Mouse (Mus musculus) stomach, embryonic 15.5 days (tissue): ENCODE results near the gene Qtrt2. TPM values are rescaled to one million over a fixed set of nuclear protein-coding genes. Genes with fewer than 3 reads are reported as not detected.

ENCODE experiments used
- ATAC-seq: fragments of 200-750 bp; cut with Nextera tagmentation; 2 replicates; pipeline ENCODE4 v1.8.0; 2017; ENCODE audit warnings: low read depth, moderate number of reproducible peaks, moderate TSS enrichment; ENCODE audit not compliant: insufficient read depth, low FRiP score
- H3K27ac ChIP-seq: fragments of 300-500 bp; sonication (generic); 2 replicates; pipeline ENCODE4 v1.5.1; 2015; ENCODE audit warnings: mild to moderate bottlenecking, inconsistent platforms
- H3K27me3 ChIP-seq: fragments of 300-500 bp; sonication (generic); replicated peaks from 2 replicates; pipeline ENCODE4 v1.6.1; 2015; ENCODE audit warnings: inconsistent platforms
- H3K36me3 ChIP-seq: fragments of 300-500 bp; sonication (generic); 2 replicates; pipeline ENCODE4 v1.6.1; 2015; ENCODE audit warnings: inconsistent platforms
- H3K4me1 ChIP-seq: fragments of 300-500 bp; sonication (generic); 2 replicates; pipeline ENCODE4 v1.6.1; 2015; ENCODE audit warnings: inconsistent platforms
- H3K4me2 ChIP-seq: fragments of 300-500 bp; sonication (generic); 2 replicates; pipeline ENCODE4 v1.6.1; 2015; ENCODE audit warnings: mild to moderate bottlenecking, inconsistent platforms
- H3K4me3 ChIP-seq: fragments of 300-500 bp; sonication (generic); replicated peaks from 2 replicates; pipeline ENCODE4 v1.5.1; 2015; ENCODE audit warnings: inconsistent platforms
- H3K9ac ChIP-seq: fragments of 300-500 bp; sonication (generic); 2 replicates; pipeline ENCODE4 v1.6.1; 2015; ENCODE audit warnings: inconsistent platforms
- H3K9me3 ChIP-seq: fragments of 300-500 bp; sonication (generic); 2 replicates; pipeline ENCODE4 v1.6.1; 2016; ENCODE audit warnings: inconsistent platforms
- WGBS: fragments of 180-500 bp; shearing (Covaris S2); methylation state at CpG from one replicate; pipeline ENCODE4 v1.1.7; 2015; 5-methylcytosine and 5-hydroxymethylcytosine counted together
- polyA plus RNA-seq: library from polyadenylated mRNA; unstranded; fragments of >200 nt; fragmentation: Nextera tagmentation; extraction: Ambion mirVana; gene quantifications from 2 replicates; pipeline ENCODE4 v1.2.1, GENCODE M21; 2015

Gene Qtrt2
- polyA plus RNA-seq, 1 experiment from 2014 or later: 22.5 TPM

- Histone ChIP-seq H3K4me1 (no peaks in the 10 kb centered on the region), H3K27me3 (no peaks in the 10 kb centered on the region), H3K36me3 (no peaks in the 10 kb centered on the region), H3K4me3 (no peak overlapping the region), H3K9me3 (no peaks in the 10 kb centered on the region), H3K4me2 (no peak overlapping the region), H3K9ac (no peak overlapping the region), H3K27ac (no peak overlapping the region)
- WGBS: 55% methylated on average over 4 of the region's 4 CpGs
- no peak; the same call in 1 of the 2 replicates for ATAC-seq
Observed at GRCm38 (mm10) chr16:43951591-43951990, 25.0 kb upstream of the Qtrt2 start.

DNA sequence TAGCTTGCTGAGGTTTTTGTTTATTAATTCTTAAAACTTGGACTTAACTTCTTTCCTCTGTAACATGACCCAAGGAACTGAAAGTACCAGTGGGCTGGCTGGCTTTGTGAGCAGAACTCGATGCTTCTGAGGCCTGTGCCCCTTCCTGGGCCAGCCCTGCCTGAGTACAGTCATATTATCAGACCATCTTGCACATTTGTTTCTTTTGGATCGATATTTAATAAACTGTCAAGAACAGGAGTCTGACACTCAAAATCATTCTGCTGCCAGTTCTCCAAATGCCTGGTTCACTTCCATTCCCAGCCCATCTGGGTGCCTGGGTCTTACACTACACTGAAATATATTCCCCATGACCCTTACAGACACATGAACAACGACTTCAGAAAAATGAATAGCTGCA lies 19.3 kb upstream of the Qtrt2 start:
- H3K4me2 ChIP-seq: no peak overlapping the region
- H3K36me3 ChIP-seq: no peaks in the 10 kb centered on the region
- no peak overlapping the region for H3K27ac ChIP-seq
- no peaks in the 10 kb centered on the region for H3K27me3 ChIP-seq
- no peaks in the 10 kb centered on the region for H3K4me1 ChIP-seq
- no peak overlapping the region for H3K4me3 ChIP-seq
- no peak overlapping the region for H3K9ac ChIP-seq
- H3K9me3 ChIP-seq: no peaks in the 10 kb centered on the region
- 51% methylated on average over 3 of the region's 3 CpGs for WGBS
- no peak for ATAC-seq

DNA sequence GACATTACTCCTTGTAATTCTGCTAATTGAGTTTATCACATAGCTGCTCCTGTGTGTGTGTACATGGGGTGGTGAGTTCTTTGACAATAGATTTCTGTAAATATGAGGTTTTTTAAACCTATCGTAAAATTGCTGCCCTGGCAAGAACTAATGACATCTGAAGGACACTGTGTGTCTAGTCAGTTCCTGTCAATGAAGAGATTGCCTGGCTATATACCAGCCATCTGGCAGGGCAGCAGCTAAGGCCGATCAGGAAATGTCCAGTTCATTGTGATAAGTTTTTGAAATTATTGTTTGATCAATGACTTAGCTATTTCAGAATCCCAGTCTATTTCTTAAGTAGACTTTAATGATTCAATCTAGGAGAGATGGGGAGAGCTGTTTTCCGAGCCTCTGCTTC lies 18.7 kb upstream of the Qtrt2 start:
- WGBS: 59% methylated on average over 3 of the region's 3 CpGs
- H3K36me3 ChIP-seq: no peaks in the 10 kb centered on the region
- no peak overlapping the region for H3K4me3 ChIP-seq
- H3K4me1 ChIP-seq: no peaks in the 10 kb centered on the region
- ATAC-seq: no peak
- H3K27me3 ChIP-seq: no peaks in the 10 kb centered on the region
- H3K4me2 ChIP-seq: no peak overlapping the region
- no peaks in the 10 kb centered on the region for H3K9me3 ChIP-seq
- H3K27ac ChIP-seq: no peak overlapping the region
- no peak overlapping the region for H3K9ac ChIP-seq

DNA sequence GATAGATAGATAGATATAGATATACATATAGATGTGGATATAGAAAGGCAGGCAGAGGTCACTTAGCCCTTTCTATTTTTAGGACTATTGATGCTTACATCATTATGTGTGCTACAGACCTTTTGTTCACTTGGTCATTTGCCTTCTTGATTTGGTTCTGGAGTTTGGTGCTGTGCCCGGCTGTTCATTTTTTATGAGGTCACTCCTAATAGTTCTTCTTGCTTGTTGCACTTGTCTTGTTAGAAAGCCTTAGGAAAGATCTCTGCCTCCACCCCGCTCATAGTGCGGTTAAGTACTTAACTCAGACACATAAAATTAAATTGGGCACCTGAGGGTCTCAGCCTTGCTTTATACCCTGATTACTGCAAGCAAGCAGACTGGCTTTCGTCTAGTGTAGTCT lies 14.2 kb upstream of the Qtrt2 start:
- WGBS: 84% methylated on average over 4 of the region's 4 CpGs
- H3K36me3 ChIP-seq: no peaks in the 10 kb centered on the region
- no peaks in the 10 kb centered on the region for H3K27me3 ChIP-seq
- H3K4me1 ChIP-seq: no peaks in the 10 kb centered on the region
- no peaks in the 10 kb centered on the region for H3K9me3 ChIP-seq
- no peak overlapping the region for H3K4me2 ChIP-seq
- H3K9ac ChIP-seq: no peak overlapping the region
- no peak for ATAC-seq
- no peak overlapping the region for H3K4me3 ChIP-seq
- H3K27ac ChIP-seq: no peak overlapping the region

DNA sequence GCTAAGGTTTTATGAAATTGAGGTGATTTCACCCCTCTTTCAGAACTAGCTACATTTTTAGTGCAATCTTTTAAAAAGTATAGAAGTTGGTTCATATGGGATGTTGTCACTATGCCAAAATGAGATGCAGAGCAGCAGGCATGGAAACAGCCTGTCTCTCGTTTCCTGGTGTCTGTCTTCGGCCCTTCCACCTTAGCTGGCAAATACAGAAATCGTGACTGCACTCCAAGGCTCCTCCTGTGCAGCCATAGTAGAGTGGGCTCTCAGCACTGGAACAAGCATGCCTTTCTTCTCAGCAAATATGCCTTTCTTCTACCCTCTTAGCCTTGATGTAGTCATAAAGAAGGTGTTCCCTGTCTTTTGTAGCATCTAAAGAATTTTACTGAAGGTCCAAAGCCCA lies 9.3 kb upstream of the Qtrt2 start:
- Histone ChIP-seq H3K36me3 (no peaks in the 10 kb centered on the region), H3K9ac (no peak overlapping the region), H3K4me1 (no peaks in the 10 kb centered on the region), H3K4me2 (no peak overlapping the region), H3K4me3 (no peak overlapping the region), H3K9me3 (no peaks in the 10 kb centered on the region), H3K27me3 (no peaks in the 10 kb centered on the region), H3K27ac (no peak overlapping the region)
- 64% methylated on average over 3 of the region's 3 CpGs for WGBS
- no peak for ATAC-seq

DNA sequence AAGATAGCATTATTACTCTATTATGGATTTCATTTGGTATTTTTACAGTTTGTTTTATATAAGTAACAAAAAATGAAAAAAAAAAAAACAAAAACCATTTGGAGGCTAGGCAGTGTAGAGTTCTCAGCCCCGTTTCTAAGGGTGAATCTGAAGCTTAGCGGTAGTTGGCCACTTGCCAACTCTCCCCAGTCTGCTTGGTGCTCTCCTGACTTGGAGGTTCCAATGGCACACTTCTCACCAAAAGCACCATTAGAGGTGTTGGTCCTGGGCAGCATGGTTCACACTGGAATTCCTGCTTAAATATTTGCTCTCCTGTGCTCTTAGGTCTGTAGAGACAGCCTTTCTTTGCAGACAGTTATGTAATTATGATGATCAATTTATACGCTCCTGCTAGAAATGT lies 8.8 kb upstream of the Qtrt2 start:
- Histone ChIP-seq H3K9me3 (no peaks in the 10 kb centered on the region), H3K9ac (no peak overlapping the region), H3K27ac (no peak overlapping the region), H3K4me2 (no peak overlapping the region), H3K4me3 (no peak overlapping the region), H3K4me1 (no peaks in the 10 kb centered on the region), H3K27me3 (no peaks in the 10 kb centered on the region), H3K36me3 (no peaks in the 10 kb centered on the region)
- ATAC-seq: no peak
- WGBS: 58% methylated on average over 3 of the region's 3 CpGs

- ATAC-seq: no peak
- Histone ChIP-seq H3K27ac (no peak overlapping the region), H3K4me1 (no peaks in the 10 kb centered on the region), H3K9ac (no peak overlapping the region), H3K4me2 (no peak overlapping the region), H3K9me3 (no peaks in the 10 kb centered on the region), H3K27me3 (no peaks in the 10 kb centered on the region), H3K4me3 (no peak overlapping the region), H3K36me3 (no peaks in the 10 kb centered on the region)
- WGBS: 84% methylated on average over 8 of the region's 8 CpGs
Observed at GRCm38 (mm10) chr16:43934856-43935255, 8.2 kb upstream of the Qtrt2 start.

DNA sequence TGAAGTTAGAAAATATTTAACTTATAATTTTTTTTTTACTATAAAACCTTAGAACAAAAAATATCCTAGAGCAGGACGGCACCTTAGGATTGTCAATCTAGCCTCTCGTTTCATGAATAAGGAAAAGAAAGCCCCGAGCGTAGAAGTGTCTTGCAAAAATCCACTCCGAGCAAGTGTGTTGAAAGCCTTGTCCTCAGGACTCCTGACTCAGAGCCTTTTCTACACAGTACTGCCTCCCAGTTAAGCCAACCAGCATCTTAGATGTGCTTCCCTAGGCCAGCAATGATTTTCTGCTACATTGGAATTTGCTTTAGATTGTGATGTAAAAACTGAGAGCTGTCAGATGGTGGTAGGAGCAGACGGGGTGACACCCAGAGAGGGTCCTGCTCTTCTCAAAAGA lies 6.4 kb upstream of the Qtrt2 start:
- H3K4me3 ChIP-seq: no peak overlapping the region
- H3K9me3 ChIP-seq: no peaks in the 10 kb centered on the region
- WGBS: 84% methylated on average over 6 of the region's 6 CpGs
- H3K9ac ChIP-seq: no peak overlapping the region
- ATAC-seq: no peak
- no peaks in the 10 kb centered on the region for H3K27me3 ChIP-seq
- H3K36me3 ChIP-seq: no peaks in the 10 kb centered on the region
- H3K4me2 ChIP-seq: no peak overlapping the region
- no peak overlapping the region for H3K27ac ChIP-seq
- no peaks in the 10 kb centered on the region for H3K4me1 ChIP-seq

DNA sequence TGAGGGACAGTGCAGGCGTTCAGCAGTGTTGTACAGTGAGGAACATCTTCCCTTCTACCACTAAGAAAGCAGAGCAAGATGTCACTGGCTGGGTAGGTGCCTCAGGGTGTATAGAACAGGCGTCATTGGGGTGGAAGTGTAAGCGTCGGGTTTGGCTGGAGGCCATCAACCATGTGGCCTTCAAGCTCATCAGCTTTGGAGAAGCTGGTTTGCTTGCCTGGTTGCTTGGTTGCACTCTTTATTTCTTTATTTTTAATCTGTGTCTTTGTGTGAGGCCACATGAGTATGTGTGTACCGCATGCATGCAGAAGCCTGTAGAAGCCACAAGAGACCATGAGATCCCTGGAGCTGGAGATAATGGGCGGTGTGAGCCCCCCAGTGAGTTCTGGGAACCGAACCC lies 5.7 kb upstream of the Qtrt2 start:
- Histone ChIP-seq H3K27ac (no peak overlapping the region), H3K4me1 (no peaks in the 10 kb centered on the region), H3K4me2 (no peak overlapping the region), H3K9me3 (no peaks in the 10 kb centered on the region), H3K4me3 (no peak overlapping the region), H3K9ac (no peak overlapping the region), H3K27me3 (no peaks in the 10 kb centered on the region), H3K36me3 (no peaks in the 10 kb centered on the region)
- 80% methylated on average over 7 of the region's 7 CpGs for WGBS
- no peak for ATAC-seq

GRCm38 (mm10) chr16:43931502-43931901 lies 4.9 kb upstream of the Qtrt2 start:
- no peak overlapping the region for H3K9ac ChIP-seq
- WGBS: 73% methylated on average over 3 of the region's 3 CpGs
- no peak for ATAC-seq
- H3K27me3 ChIP-seq: no peaks in the 10 kb centered on the region
- no peak overlapping the region for H3K27ac ChIP-seq
- no peaks in the 10 kb centered on the region for H3K4me1 ChIP-seq
- no peak overlapping the region for H3K4me3 ChIP-seq
- H3K4me2 ChIP-seq: no peak overlapping the region
- H3K9me3 ChIP-seq: no peaks in the 10 kb centered on the region
- H3K36me3 ChIP-seq: no peaks in the 10 kb centered on the region

DNA sequence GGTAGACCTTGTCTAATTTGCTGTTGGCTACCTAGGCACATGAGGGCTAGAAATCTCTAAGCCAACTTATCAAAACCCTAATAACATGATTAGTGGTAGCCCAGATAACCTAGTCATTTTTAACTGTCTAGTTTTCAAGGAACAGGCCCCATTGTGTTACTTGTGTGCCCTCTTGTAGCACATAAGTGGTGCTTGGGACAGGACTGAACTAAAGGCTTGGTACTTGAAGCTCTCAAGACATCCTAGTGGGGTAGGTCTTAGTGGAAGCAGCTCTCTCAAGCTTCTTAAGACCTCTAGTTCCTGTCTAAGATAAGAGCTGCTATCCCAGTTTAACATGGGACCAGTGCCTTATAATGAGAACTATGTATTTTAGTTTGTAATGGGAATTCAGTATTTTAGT lies 4.0 kb upstream of the Qtrt2 start:
- ATAC-seq: no peak
- H3K4me2 ChIP-seq: no peak overlapping the region
- no peak overlapping the region for H3K4me3 ChIP-seq
- H3K4me1 ChIP-seq: no peaks in the 10 kb centered on the region
- no peak overlapping the region for H3K27ac ChIP-seq
- no peaks in the 10 kb centered on the region for H3K27me3 ChIP-seq
- no peak overlapping the region for H3K9ac ChIP-seq
- H3K36me3 ChIP-seq: no peaks in the 10 kb centered on the region
- H3K9me3 ChIP-seq: no peaks in the 10 kb centered on the region

DNA sequence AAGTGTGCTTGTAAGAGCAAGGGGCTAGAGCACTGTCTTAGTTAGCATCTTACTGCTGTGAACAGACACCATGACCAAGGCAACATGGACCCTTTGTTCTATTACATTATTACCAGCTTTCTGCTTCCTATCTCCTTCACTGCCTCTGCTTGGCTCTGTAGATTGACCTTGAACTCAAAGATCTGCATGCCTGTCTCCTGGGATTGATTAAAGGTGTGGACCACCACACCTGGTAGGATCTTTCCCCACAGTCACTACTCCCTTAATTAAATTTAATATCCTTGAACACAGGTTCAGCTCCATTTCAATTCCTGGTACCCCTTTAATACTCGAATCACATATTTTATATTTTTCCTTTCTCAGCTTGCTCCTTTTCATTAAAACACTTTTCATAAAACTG lies 763 bp downstream of the Qtrt2 start:
- H3K4me1 ChIP-seq: no peaks in the 10 kb centered on the region
- no peaks in the 10 kb centered on the region for H3K36me3 ChIP-seq
- WGBS: 87% methylated on average over 1 of the region's 1 CpGs
- H3K9ac ChIP-seq: no peak overlapping the region
- H3K27ac ChIP-seq: no peak overlapping the region
- no peaks in the 10 kb centered on the region for H3K27me3 ChIP-seq
- H3K4me2 ChIP-seq: no peak overlapping the region
- no peak for ATAC-seq
- no peaks in the 10 kb centered on the region for H3K9me3 ChIP-seq
- no peak overlapping the region for H3K4me3 ChIP-seq

DNA sequence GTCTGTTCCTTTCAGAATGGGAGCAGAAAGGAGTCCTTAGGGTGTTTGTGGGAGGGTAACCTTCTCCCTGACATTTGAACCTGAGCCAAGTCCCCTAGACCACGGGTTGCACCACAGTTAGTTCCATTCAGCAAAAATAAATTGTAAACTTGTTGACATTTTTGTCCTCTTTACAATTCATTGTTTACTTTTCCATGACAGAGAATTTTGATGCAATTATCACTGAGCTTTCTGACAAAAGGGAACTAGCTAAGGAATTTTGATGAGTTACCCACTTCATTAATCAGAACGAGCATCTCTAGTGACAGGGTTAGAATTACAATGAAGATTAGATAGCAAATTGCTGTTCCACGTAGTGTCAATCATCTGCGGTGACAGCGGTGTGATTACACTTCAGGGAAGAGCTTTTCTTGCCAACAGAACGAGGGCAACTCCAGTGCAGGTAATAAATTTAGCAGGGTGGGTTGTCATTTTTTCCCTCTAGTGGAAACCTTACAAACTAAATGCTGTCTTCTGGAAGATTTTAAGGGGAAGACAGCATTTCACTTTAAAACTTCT lies 1.5 kb downstream of the Qtrt2 start:
- Histone ChIP-seq H3K9ac (no peak overlapping the region), H3K4me3 (no peak overlapping the region), H3K9me3 (no peaks in the 10 kb centered on the region), H3K27me3 (no peaks in the 10 kb centered on the region), H3K36me3 (no peaks in the 10 kb centered on the region), H3K27ac (no peak overlapping the region), H3K4me2 (no peak overlapping the region), H3K4me1 (no peaks in the 10 kb centered on the region)
- WGBS: 40% methylated on average over 6 of the region's 6 CpGs
- no peak for ATAC-seq
